Mouse (Mus musculus): ENCODE measurements at regions not wholly inside any gene's neighbourhood (a gene's known extent, or its start where the extent isn't known, plus 50 kb on each side); places are given as distances from the start of the nearest gene placed in this dataset.

DNA sequence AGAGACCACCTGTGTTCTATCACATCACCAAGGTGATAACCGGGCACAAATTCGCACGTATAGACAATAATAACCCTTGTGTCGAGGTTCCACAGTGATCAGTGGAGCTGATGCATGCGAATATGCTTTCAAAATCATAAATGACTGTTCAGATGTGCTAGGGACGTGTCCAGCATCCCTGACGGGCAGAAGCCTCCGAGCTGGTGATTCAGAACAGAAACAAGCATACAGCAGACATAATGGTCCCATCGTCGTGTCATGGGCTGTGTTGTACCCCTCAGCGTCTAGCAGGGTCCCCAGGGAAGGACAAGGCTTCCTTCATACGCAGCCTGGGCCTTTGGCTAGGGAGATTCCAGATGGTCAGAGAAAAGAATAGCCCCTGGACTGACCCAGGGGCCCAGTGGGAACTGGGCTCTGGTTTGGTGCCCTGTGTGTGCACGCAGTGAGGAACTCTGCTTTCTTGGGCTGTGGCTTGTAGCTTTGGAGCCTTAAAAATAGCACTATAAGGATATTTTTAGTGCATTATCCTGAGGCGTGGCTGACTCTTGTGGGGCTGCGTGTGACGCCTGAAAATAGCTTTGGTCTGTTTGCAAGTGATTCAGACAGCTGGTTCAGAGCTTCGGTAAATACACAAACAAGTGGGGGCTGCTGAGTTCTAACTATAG lies 137.3 kb downstream of the Fam43a start:
- peak; percentile 28 for DNase-seq (ENCODE audit: low spot score)

DNA sequence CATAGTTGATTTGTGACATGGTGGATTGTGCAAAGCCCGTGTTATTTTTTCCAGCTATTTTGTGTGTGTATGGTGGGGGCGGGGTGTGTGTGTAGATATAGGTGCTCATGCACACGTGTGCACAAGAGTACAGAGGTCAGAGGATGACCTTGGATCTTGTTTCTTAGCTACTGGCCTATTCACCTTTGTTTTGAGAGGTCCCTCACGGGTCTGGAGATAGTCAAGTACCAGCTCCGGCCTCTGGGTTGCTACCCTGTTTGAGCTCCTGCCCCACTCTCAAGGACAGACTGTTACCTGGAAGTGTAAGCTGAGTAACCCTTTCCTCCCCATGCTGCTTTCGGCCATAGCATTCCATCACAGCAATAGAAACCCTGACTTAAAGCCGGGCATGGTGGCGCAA lies 138.0 kb downstream of the Fam43a start:
- DNase-seq (ENCODE audit: low spot score) = no peak

DNA sequence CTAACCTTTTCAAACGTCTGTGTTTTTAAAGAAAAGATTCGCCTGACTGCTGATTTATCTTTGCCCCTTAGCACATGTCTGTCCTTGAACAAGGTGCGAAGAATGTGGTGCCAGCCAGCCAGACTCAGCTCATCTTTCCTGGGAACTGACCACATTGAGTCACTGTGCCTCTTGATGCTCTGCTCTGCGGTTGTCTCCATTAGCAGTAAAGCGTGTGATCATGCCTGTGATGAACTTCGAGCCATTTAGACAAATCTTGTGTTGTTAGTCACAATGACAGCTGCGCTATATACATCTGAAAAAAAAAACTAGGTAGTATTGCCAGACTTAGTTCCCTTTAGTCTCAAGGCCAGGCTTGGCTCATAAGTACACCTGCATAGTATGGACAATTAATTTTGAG lies 140.1 kb downstream of the Fam43a start:
- DNase-seq (ENCODE audit: low spot score) = no peak

DNA sequence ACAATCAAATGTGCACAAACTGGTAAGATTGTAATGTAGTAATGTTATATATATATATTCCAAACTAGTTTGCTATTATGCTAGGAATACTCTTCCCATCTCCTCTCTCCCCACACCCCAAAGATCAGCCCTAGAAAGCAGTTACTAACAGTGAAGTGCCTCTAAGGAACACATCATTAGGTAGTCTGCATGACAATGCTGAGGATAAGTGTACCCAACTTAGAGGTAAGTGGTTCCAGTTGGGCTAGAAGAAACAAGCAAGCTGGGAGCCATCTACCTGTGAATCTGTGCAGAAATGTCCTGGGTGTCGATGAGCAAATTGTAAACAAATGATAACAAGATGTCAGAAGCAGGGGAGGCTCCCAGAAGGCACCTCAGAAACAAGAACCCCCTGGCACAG lies 141.7 kb downstream of the Fam43a start:
- no peak for DNase-seq (ENCODE audit: low spot score)

DNA sequence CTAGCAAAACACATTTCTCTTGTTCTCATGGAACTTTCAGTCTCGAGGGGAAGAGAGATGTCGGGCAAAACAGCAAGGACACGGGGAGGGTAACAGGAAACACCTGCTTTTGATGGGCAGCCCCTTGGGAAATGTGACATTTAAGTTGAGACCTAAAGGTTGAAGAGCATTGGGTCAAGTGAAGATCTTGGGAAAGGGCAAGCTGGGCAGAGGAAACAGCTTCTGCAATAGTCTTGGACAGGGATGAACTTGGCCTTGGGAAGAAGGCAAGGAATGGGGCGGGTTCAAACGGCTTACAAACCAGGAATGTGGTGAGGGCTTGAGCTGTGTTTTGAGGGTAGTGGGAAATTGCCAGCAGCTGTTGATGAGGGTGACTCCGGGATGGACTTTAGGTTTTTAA lies 143.0 kb downstream of the Fam43a start:
- DNase-seq (ENCODE audit: low spot score) = no peak

DNA sequence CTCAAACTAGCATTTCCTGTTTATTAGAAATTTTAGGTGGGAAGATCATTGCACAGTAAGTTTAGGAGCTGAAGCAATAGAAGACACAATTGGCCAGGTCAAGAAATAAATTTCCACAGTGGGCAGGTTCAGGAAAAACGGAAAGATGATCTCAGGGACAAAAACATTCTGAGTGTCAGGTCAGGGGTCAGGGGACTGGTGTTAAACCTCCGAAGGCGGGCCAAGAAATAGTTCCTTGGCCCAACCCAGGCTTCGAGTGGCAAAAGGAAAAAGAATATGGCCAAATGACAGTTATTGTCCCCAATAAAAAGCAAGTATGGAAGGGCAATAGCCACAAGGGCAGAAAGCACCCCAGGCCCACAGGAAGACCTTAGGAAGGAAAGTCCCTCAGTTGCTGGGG lies 144.0 kb downstream of the Fam43a start:
- DNase-seq (ENCODE audit: low spot score) = no peak

DNA sequence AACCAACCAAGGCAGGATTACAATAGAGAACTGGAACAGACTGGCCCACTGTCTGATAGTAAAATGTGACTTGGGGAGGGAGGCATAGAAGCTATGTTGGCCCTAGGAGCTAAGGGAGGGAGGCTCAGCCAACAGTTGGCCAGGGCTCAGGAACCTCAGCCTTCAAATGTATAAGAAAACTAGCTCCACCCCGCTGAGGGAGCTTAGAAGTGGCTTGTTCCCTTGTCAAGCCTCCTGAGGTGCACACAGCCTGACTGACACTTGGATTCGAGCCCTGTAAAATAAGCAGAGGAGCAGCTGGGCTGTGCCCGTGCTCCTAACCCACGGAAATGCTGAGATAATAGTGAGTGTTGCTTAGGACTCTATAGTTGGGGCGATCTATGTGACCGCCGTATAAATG lies 144.7 kb downstream of the Fam43a start:
- no peak for DNase-seq (ENCODE audit: low spot score)

DNA sequence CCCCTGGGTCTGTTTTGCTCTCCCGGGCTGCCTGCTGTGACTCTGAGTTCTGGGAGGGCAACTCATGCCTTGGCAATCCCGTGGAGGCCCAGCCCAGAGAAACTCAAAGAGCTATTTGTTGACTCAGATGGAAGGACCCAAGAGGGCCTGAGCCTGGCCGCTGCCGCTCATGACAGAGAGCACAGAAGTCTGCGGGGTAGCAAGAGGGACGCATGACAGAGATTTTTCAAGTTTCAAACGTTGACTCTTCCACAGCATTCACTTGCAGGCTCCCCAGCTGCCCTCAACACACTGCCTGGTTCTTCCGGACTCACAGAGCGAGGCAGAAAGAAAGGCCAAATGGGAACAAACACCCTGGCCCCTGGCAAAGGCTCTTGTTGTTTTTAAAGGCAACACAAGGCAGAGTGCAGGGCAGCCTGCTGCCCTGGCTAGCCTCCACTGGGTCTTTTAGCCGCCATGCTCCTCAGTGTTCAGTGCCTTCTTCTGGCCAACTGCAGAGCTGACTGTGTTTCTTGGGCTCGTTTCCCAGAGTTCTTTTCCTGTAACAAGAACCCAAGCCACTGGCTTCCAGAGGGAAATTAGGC lies 146.2 kb downstream of the Fam43a start:
- peak; percentile 30 for DNase-seq (ENCODE audit: low spot score)

DNA sequence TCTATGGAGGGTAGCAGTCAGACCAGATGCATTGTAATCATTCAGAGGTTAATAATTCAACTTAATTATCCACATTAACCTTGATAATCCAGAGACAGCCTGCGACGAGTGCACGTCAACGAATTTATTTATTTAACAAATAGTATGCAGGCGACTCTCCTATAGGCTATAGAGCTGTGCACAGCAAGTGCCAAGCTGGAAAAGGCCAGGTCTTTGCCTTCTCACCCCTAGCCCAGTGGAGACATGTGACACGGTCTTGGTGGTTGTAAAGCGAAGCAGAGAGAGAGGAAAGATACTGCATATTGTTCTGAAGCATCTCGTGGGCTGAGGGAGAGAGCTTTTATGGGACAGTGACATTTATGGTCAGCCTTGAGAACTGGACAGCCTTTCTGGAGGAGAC lies 146.7 kb downstream of the Fam43a start:
- DNase-seq (ENCODE audit: low spot score) = no peak

DNA sequence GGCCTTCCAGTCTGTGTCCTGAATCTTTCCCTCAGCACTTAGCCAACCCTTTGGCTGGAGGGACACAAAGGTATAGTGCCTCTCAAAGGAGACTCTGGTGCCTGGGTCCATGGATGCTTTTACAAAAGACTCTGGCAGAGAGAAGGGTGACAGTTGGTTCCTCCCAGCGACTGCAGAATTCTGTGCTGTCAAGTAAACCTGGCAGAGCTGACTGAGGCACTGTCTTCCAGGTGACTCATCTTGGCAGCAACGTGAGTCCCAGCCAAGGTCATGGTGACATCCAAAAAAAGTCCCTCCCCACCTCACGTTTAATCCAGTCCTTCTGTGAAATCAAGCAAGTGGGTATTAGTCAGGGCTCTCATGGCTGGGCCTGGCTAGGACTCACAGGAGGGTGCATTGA lies 150.3 kb downstream of the Fam43a start:
- no peak for DNase-seq (ENCODE audit: low spot score)

DNA sequence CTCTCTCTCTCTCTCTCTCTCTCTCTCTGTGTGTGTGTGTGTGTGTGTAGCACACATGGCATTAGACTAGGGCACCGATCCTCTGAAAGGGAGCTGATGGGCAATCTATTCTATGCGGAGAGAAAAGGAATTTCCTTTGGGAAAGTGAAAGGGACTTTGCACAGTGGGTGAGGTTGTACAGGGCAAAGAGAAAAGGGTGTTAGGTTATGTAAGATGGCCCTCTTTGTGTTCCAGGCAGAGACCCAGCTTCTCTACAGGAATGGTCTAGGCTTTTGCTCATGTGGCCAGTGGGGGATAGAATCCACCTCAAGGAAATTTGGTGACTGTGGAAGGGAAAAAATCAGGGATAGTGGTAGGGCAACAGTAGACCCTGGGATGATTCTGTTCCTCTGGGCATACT lies 156.2 kb downstream of the Fam43a start:
- no peak for DNase-seq (ENCODE audit: low spot score)

DNA sequence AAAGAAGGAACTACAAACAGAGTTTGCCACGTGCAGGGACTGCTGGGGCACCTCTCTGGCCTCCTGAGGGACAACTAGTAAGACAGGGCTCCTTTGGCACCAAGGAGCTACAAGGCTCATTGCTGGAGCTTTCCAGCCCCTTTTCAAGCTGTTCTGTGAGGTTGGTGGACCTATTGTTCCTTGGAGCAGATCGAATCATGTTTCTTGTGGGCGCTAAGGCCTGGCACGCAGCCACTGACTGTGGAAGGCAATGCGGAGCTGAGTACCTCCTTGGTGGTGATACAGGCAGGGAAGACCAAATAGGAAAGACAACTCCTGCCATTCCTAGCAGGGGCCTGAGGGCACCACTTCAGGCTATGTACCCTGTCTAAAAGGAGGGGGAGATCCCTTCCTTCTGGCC lies 157.2 kb downstream of the Fam43a start:
- no peak for DNase-seq (ENCODE audit: low spot score)

DNA sequence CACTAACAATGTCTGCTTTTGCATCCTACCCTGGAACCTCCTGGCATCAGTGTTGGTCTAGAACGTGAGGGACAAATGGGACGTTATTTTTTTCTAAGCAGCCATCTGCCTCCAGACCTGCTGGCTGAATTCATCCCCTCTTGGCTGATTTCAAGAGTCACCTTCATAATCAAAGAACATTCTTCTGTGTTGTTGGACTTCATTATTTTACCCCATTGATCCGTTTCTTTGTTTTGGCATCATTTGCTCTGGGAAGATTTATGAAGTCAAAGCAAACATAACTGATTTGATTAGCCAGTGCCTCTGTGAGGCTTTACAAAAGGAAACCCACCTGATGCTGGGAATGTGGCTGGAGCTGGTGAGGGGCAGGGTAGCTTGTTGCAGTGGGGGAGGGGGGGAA lies 158.0 kb downstream of the Fam43a start:
- no peak for DNase-seq (ENCODE audit: low spot score)

DNA sequence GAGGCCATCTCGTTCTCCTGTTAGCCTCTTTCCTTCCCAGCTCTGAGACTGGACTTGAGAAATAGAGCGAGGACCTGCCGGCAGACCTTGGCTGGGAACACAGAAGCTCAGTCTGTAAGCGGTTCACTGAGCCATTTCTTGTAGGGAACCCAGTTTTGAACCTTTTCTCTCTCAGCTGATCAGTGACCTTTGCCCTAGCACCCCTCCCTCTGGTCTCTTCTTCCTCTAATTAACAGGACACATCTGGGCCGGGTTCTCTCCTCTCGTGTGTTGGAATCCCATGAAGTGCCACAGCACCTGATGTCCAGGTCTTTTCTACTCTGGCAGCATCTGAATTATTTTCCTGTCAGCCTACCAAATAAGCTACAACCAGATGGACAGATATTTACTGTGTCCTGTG lies 158.5 kb downstream of the Fam43a start:
- no peak for DNase-seq (ENCODE audit: low spot score)

DNA sequence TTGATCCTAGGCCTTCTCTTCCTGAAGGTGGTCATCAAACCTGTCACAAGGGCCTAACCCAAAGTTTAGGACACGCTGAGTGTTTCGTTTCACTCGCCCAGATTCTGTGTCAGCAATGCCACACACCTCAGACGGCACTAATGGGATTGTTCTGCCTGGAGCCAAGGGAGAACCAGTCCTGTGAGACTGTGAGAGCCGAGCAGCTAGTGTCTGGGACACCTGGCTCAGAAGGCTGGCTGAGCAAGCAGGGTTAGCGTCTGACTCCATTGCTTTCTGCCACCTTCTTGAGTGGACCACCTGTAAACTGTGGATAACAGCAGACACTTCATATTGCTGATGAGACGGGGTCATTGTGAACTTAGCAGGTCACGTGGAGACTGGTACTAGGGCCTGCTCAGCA lies 160.0 kb downstream of the Fam43a start:
- DNase-seq (ENCODE audit: low spot score) = no peak

DNA sequence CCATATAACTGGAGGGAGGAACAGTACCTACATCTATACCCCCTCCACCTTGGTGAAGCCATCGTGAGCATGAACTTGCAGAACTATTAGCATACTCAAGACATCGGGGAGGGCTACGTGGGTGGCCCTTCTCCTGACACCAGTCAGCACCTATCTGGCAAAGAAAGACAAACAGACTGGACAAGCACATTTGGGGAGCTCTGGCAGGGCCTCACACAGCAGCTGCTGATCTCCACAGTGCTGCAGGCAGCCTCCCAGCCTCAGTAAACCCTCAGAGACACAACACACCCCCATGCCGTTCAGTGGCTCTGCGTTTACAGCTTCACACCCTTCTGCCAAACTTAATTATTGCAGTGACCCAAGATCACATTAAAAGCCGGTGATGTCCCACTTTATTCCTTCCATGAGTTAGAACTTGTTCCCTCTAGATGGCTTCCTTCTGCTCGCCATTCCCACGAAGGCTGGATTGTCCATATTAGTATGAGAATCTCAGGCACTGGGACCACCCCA lies 161.7 kb downstream of the Fam43a start:
- no peak for DNase-seq (ENCODE audit: low spot score)

DNA sequence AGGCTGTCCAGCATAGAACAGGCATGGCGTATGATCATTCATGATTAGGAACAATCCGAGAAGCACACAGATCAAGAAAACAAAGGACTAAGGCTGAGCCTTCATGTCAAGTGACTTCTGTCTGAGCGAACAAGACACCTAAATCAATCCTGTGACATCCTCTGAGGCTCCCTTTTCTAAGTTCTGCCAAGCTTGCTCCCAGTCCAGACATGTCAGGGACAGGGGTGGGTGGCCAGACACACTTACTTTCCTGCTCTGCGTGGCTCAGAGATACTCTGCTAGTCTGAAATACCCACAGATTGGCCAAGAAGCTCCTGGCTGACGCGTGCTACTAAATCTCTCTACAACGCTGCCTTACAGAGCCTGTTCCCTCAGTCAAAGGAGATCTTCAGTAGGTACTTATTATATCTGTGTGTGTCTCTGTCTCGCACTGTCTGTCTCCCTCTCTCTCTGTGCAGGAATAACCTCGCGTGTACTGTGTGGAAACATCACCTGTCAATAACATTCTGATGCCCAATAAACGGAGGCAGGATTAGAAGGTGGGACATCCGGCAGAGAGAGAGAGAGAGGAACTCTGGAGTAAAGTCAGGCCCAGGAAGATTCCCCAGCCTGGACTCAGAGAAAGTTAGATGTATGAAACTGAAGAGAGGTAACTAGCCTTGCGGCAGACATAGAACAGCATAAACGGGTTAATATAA lies 163.5 kb downstream of the Fam43a start:
- DNase-seq (ENCODE audit: low spot score) = no peak

DNA sequence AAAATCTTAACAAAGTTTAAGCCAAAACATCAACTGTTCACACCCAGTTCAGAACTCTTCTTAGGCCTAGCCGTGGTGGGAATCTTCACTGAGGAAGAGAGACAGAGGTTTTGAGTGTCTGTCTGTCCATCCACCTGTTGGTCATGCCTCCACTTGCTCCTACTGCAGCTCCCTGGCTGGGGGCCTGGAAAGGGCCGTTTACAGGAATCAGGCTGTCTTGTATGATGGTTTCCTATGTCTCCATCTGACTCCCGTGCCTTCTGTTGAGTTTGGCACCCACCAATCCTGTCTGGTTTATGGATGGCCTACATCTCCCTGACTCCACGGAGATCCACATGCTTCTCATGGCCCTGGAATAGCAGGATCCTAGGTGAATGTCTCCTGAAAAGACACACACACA lies 166.1 kb downstream of the Fam43a start:
- DNase-seq (ENCODE audit: low spot score) = no peak

DNA sequence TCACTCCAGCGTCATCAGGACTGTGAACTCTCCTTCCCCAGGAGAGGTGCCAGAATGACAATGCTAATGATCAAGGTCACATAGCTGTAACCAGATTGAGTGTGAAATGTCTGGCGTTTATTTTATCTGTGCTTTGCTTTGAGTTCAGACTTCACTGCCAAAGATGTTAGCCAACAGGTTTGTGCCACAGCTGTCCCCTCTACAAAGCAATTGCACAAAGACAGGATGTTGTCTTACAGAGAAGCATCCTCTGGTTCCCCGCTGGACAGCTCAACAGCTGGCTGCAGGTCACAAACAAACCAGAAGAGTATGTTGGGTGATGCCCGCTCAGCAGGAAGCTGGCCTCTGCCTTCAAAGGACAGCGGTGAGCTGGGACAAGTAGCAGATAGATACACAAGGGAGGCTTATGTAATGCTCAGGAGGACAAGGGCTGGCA lies 169.5 kb downstream of the Fam43a start:
- DNase-seq (ENCODE audit: low spot score) = no peak

DNA sequence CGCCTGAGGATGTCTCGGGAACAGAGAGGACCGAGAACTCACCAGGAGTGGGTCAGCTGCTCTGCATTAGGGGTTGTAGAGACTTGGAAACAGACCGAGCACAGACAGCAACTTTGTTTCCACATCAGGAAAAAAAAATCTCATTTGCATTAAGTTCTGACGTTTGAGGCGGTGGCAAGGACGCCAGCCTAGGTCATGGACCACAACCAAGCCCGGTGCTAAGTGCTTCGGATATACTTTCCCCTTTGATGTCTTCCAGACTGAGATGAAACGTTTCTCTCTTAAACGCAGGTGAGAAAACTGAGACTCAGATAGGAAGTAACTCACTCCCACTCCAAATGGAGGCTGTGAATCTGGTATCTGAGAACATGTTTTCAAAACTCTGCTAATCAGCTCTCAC lies 169.9 kb downstream of the Fam43a start:
- DNase-seq (ENCODE audit: low spot score) = no peak

DNA sequence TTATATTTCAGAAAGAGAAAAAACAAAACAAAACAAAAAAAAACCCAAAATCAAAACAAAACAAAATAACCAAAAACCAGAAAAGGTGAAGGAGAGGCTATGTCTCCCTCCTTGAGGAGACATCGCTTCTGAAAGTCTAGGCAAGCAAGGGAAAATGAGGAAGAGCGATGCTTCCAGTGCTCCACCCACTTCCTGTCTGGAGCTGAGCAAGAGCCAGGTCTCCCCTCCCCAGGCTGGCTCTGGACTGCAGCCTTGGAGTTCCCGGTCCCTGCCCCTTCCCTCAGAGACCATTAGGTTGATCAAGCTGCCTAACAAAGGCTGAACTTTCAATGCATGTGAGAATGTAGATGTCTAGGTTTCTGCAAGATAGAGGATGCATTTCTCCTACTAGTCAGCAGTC lies 173.3 kb downstream of the Fam43a start:
- DNase-seq (ENCODE audit: low spot score) = no peak

DNA sequence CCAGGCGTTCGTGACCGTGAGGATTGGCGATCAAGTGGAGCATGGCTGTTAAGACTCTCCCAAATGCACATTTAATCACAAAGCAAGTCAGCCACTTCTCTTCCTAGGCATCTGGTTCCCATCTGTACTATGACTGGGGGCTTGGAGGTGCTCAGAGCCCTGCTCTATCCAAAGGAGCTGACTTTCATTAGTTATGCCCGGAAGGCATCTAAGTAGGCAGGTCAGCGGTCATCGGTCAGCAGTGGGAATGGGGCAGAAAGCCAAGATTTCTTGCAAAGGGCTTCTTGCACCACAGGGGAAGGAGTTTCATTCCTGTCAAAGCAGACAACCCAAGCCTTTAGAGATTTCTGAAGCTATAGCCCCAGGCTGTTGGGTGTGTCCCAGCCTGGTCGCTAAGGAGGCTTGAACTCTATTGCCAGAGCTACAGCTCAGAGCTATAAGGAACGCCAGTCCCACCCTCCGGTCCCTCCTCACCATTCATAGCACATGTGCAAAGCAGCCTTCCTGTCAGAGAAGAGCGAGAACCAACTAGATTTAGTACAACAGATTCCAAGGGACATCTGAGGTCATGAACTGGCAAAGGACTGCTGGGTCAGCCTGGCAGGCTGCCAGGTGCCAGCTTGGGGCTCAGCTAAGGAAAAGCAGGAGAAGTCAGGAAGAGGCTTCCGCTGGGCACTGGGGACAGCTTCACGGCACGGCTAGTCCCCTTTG lies 175.6 kb downstream of the Fam43a start:
- DNase-seq (ENCODE audit: low spot score) = no peak

All from layer of hippocampus, adult 11-12 months (tissue).